Mouse (Mus musculus): Measurements from ENCODE around the gene Epc2. TPM values are rescaled to one million over a fixed set of nuclear protein-coding genes. Genes with fewer than 3 reads are reported as not detected.

The Epc2 gene
- total RNA-seq, 2 experiments from 2014 or later = 56.7 to 61.6 TPM

DNA sequence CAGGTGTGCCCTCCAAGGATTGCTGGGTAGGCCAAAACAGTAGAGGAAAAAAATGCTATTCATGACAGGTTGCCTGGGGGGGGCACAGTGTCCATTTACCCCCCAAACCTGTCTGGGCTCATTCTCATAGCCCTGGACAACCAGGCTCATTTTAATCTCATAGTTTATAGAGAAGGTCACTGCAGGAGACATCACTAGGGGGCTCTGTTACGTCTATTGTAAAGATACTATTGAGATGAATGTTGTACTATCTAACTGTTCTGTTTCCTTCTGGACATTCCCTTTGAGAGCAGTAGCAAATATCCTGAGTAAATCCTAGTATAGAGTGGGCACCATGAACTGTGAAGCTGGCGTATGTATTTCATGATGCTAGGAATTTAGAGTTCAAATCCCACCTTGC is 5.0 kb upstream of the Epc2 start:
- TF ChIP-seq CTCF (IDR thresholded peaks at IDR 0.05) = peak; percentile 23
- intact Hi-C loops (cut with DNase I) = loop anchor here (10.0 kb wide), 1 partner anchor 531 kb away; no protein-coding TSS in a partner anchor
- H3K27ac ChIP-seq = no peak overlapping the region
- no peak overlapping the region for H3K4me3 ChIP-seq
- DNase-seq (ENCODE audit: extremely low spot score in 1 of 2, low spot score in 2 of 2) = no peak

DNA sequence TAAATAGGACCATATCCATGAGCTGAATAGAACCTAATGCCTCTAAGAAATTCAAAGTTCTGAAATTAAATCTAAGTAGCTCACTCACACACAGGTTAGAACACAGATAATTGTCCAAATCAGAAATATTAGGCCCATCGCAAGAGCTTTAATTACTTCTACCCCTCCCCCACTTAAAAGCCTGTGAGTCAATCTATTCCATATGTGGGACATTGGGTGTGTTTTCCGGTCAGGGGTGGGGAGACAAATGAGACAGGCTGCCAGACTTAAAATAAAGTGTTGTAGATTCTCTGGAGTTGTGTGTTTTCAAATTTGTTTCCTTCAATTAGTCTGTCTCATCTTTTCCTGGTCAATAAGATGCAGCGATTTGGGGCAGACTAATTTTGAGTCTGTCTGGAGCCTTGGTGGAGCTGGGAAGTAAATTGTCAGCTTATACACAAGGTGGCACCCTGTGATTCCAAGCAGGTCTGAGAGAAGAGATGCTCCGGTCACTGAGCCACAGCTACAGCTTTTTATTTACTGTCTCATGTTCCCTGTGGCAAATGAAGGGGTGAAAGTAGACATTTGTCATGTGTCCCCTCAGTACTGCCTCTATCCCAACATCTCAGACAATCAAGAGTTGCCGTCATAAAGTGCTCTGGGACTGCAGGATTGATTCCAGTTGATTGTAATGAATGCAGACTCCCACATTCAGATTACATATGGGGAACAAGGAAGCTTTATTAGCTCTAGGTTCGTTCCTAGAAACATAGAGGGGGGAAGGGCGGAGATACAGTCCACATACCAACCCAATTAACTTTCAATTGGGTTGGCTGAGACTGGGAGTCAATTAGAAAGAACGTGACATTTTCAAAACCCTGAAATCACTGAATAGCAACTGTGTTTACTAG is 3.5 kb upstream of the Epc2 start:
- Histone ChIP-seq H3K27ac (no peak overlapping the region), H3K4me3 (no peak overlapping the region)
- intact Hi-C loops (cut with DNase I) = loop anchor here (2.0 to 10.0 kb wide), 2 partner anchors 287 to 533 kb away; no protein-coding TSS in a partner anchor
- TF ChIP-seq CTCF (IDR thresholded peaks at IDR 0.05) = peak; percentile 53
- no peak for DNase-seq (ENCODE audit: extremely low spot score in 1 of 2, low spot score in 2 of 2)

DNA sequence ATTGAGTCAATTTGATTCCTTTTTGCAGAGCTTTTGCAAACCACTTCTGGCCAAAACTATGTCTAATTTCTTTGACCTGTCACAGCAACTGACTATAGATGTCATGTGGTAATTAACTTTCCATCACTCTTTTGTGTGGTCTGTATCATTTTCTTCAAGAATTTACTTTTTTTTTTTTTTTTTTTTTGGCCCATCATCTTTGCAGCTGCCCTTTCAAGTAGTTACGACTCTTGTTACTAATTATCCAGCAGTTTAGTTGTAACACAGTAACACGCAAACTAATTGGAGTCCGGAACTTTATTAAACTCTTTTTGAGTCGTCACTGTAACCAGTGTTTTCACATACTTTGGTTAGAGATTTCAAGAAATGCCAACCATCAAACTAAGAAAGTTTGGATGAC is 819 bp upstream of the Epc2 start:
- peak overlapping the region; percentile 90 for H3K4me3 ChIP-seq
- no peak for TF ChIP-seq CTCF (IDR thresholded peaks at IDR 0.05)
- no peak for DNase-seq (ENCODE audit: extremely low spot score in 1 of 2, low spot score in 2 of 2)
- no peak overlapping the region for H3K27ac ChIP-seq
- intact Hi-C loops (cut with DNase I) = loop anchor here (2.0 to 5.0 kb wide), 5 partner anchors 92 to 503 kb away; partner anchors contain the start of gene Mbd5

GRCm38 (mm10) chr2:49451637-49452211 is 438 bp downstream of the Epc2 start:
- H3K4me3 ChIP-seq = peak overlapping the region; percentile 90
- peak overlapping the region; percentile 100 for H3K27ac ChIP-seq
- intact Hi-C loops (cut with DNase I) = loop anchor here (2.0 to 5.0 kb wide), 5 partner anchors 93 to 504 kb away; partner anchors contain the start of gene Mbd5
- DNase-seq (ENCODE audit: extremely low spot score in 1 of 2, low spot score in 2 of 2) = peak; percentile 95 to 96
- TF ChIP-seq CTCF (IDR thresholded peaks at IDR 0.05) = peak; percentile 18

DNA sequence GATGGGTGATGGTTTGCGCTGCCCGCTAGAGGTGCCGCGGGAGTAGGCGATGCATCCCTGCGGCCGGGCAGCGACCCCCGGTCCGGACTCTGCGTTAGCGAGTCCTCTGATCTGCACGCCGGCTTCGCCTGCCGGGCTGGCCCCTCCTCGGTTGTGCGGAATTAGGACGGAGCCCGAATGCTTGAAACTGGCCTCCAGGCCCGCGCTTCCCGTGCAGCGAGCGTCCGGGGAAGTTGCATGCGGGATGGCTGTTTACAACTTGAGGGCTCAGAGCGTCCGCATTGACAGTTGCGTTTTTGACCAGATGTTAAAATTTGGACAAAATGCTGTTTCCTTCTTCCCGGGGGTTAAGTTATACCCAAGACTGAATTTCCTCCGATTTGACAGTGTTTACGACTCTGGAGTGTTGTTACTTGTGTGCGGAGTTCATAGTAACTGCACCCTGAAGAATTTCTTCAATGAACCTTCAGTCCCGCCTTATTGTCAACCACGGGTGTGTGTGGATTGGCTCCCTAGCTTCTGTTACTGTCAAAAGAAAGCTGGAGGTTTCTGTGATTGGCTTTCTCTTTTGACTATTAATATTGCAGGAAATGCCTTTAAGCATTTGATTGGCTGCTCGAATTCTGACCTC is 1.3 kb downstream of the Epc2 start:
- DNase-seq (ENCODE audit: extremely low spot score in 1 of 2, low spot score in 2 of 2) = peak; percentile 37 to 53
- peak overlapping the region; percentile 100 for H3K27ac ChIP-seq
- intact Hi-C loops (cut with DNase I) = loop anchor here (5.0 kb wide), 4 partner anchors 120 to 505 kb away; partner anchors contain the start of gene Mbd5
- peak overlapping the region; percentile 90 for H3K4me3 ChIP-seq
- TF ChIP-seq CTCF (IDR thresholded peaks at IDR 0.05) = no peak

GRCm38 (mm10) chr2:49457797-49458196 is 6.5 kb downstream of the Epc2 start:
- H3K27ac ChIP-seq = no peak overlapping the region
- H3K4me3 ChIP-seq = no peak overlapping the region
- intact Hi-C loops (cut with DNase I) = no loop called here
- DNase-seq (ENCODE audit: extremely low spot score in 1 of 2, low spot score in 2 of 2) = no peak
- no peak; the same call in 1 of the 2 replicates for TF ChIP-seq CTCF (IDR thresholded peaks at IDR 0.05)

DNA sequence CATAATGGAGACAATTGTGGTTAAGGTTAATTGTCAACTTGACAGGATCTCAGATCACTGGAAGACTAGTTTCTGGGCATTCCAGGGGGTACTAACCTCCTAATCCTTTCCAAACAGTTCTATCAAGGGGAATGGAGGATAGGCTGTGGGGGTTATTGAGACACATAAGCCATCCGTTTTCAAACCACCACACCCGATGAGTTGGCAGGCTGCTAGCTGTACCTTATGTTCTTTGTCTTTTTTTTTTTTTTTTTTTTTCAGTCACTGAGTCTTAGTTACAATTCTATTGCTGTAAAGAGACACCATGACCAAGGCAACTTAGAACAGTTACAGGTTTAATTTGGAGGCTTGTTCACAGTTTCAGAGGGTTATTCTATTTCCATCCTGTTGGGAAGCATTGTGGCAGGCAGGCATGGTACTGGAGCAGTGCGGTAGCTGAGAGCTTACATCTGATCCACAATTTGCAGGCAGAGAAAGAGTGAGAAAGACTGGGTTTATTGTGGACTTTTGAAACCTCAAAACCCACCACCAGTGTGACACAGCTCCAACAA is 14.5 kb downstream of the Epc2 start:
- no peak for TF ChIP-seq CTCF (IDR thresholded peaks at IDR 0.05)
- no peak overlapping the region for H3K4me3 ChIP-seq
- H3K27ac ChIP-seq = no peak overlapping the region
- DNase-seq (ENCODE audit: extremely low spot score in 1 of 2, low spot score in 2 of 2) = no peak
- intact Hi-C loops (cut with DNase I) = no loop called here

DNA sequence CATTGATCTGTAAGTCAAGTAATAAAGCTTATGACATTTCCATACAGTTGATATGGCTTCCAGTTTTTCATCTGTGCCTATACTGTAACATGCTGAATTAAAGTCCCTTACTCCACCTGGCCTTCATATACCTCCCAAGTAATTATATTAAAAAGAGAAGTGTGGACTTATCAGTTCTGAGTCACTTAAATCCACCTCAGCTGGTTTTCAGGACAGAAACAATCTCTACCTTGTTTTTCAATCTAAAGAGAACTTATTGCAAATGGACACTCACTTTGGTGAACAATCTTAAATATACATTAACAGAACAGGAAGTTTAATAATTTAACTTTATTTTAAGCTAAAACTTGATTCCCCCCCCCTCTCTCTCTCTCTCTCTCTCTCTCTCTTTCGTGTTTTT is 15.8 kb downstream of the Epc2 start:
- Histone ChIP-seq H3K4me3 (no peak overlapping the region), H3K27ac (no peak overlapping the region)
- intact Hi-C loops (cut with DNase I) = no loop called here
- DNase-seq (ENCODE audit: extremely low spot score in 1 of 2, low spot score in 2 of 2) = no peak
- no peak for TF ChIP-seq CTCF (IDR thresholded peaks at IDR 0.05)

DNA sequence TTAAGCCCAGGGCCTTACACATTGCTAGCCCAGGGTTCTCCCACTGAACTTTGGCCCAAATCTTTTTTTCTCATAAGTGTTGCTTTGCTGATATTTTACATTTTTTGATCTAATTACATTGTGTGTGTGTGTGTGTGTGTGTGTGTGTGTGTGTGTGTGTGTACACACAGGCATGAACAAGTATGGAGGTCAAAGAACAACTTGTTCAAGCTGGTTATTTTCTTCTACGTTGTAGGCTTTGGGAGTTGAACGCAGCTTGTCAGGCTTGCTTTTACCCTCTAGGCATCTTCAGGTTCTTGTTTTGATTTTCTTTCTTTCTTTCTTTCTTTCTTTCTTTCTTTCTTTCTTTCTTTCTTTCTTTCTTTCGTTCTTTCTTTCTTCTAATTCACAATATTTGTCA is 19.9 kb downstream of the Epc2 start:
- intact Hi-C loops (cut with DNase I) = no loop called here
- no peak overlapping the region for H3K27ac ChIP-seq
- H3K4me3 ChIP-seq = no peak overlapping the region
- no peak for TF ChIP-seq CTCF (IDR thresholded peaks at IDR 0.05)
- DNase-seq (ENCODE audit: extremely low spot score in 1 of 2, low spot score in 2 of 2) = no peak

DNA sequence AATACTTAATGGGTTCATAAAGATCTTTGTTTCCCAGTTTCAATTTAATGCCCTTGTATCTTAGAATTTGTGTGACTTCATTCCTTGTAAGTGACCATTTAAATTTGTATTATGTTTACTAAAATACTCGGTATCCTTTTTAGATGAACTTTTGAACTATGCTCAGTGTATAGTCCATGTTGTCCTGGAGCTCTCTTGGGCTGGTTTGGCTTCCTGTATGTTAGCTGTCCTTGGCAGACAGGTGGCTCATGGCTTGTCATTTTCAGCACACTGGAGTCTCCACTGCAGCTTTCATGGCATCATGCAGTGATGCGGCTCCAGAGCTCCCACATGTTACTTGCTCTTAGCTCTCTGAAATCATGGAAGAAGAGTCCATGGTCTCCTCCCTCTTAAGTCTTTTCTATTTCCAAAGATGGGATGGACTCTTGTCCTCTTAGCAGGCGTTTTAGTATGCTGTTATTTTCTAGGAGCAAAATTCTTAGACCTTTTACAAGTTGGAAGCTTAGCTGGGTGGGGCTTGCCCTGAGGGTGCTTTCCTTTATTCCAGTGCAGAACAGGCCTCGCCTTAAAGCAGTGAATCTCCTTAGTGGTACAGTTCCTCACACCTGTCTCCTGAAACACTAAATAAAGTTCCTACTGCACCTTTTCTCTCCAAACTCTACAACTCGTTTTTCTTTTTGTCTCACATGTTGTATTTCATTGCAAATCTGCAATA is 20.5 kb downstream of the Epc2 start:
- Histone ChIP-seq H3K27ac (no peak overlapping the region), H3K4me3 (no peak overlapping the region)
- intact Hi-C loops (cut with DNase I) = no loop called here
- TF ChIP-seq CTCF (IDR thresholded peaks at IDR 0.05) = no peak
- no peak for DNase-seq (ENCODE audit: extremely low spot score in 1 of 2, low spot score in 2 of 2)

- no peak for DNase-seq (ENCODE audit: extremely low spot score in 1 of 2, low spot score in 2 of 2)
- intact Hi-C loops (cut with DNase I) = no loop called here
These were observed 21.2 kb downstream of the Epc2 start for GRCm38 (mm10) chr2:49472443-49472842.

More at GRCm38 (mm10) chr2:49472443-49472842, 21.2 kb downstream of the Epc2 start:
- TF ChIP-seq CTCF (IDR thresholded peaks at IDR 0.05) = no peak
- H3K4me3 ChIP-seq = no peak overlapping the region
- no peak overlapping the region for H3K27ac ChIP-seq
